Mouse (Mus musculus) E14TG2a.4 (cell line): ENCODE data around the gene Lrba.

Source experiments
- CTCF ChIP-seq: conservative IDR thresholded peaks from 2 replicates; pipeline ENCODE4 v1.5.1; 2014; ENCODE audit warnings: low read length
- NANOG ChIP-seq: IDR thresholded peaks from 2 replicates; pipeline ENCODE4 v1.6.1; 2014; ENCODE audit warnings: borderline replicate concordance, low read length, mixed read lengths
- POU5F1 ChIP-seq: IDR thresholded peaks from 2 replicates; pipeline ENCODE4 v1.6.1; 2014; ENCODE audit warnings: low read length, borderline replicate concordance

DNA sequence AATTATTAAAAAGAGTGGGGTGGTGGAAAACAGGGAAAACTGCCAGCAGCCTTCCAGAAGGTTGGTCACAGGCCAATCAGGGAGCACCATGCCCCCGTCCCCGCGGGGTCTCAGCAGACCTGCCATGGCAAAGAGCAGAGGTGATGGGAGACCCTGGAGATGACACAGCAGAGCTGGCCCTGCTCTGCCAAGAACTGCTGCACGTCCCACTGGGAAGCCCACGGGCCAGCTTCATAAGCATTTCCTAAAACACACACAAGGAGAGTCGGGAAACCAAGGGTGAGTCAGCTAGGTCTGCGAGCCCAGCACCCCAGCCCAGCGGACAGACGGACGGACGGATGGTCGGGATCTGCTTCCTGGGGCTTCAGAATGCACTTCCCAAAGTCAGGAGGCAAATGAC, 561.8 kb downstream of the Lrba start:
- no peak for TF ChIP-seq CTCF
- TF ChIP-seq NANOG: no peak
- TF ChIP-seq POU5F1: no peak
